Mouse (Mus musculus) neural tube, embryonic 12.5 days (tissue): ENCODE measurements at regions not wholly inside any gene's neighbourhood (a gene's known extent, or its start where the extent isn't known, plus 50 kb on each side); places are given as distances from the start of the nearest gene placed in this dataset.

Source experiments
- ATAC-seq: fragments of 200-750 bp; cut with Nextera tagmentation; 2 replicates; pipeline ENCODE4 v1.8.0; 2017; ENCODE audit warnings: low read depth, mild to moderate bottlenecking, moderate TSS enrichment, moderate library complexity; ENCODE audit not compliant: low FRiP score
- H3K27ac ChIP-seq: fragments of 300-500 bp; sonication (generic); 2 replicates; pipeline ENCODE4 v1.5.1; 2016
- H3K27me3 ChIP-seq: fragments of 300-500 bp; sonication (generic); replicated peaks from 2 replicates; pipeline ENCODE4 v1.6.1; 2016; ENCODE audit warnings: mild to moderate bottlenecking
- H3K36me3 ChIP-seq: fragments of 300-500 bp; sonication (generic); 2 replicates; pipeline ENCODE4 v1.6.1; 2016; ENCODE audit warnings: mild to moderate bottlenecking
- H3K4me1 ChIP-seq: fragments of 300-500 bp; sonication (generic); 2 replicates; pipeline ENCODE4 v1.6.1; 2016
- H3K4me2 ChIP-seq: fragments of 300-500 bp; sonication (generic); replicated peaks from 2 replicates; pipeline ENCODE4 v1.6.1; 2016; ENCODE audit warnings: mild to moderate bottlenecking
- H3K4me3 ChIP-seq: fragments of 300-500 bp; sonication (generic); 2 replicates; pipeline ENCODE4 v1.5.1; 2016
- H3K9ac ChIP-seq: fragments of 300-500 bp; sonication (generic); 2 replicates; pipeline ENCODE4 v1.6.1; 2016; ENCODE audit warnings: mild to moderate bottlenecking
- H3K9me3 ChIP-seq: fragments of 300-500 bp; sonication (generic); 2 replicates; pipeline ENCODE4 v1.6.1; 2016; ENCODE audit warnings: mild to moderate bottlenecking
- WGBS: fragments of 180-500 bp; shearing (Covaris S2); methylation state at CpG from one replicate; pipeline ENCODE4 v1.1.7; 2016; 5-methylcytosine and 5-hydroxymethylcytosine counted together

DNA sequence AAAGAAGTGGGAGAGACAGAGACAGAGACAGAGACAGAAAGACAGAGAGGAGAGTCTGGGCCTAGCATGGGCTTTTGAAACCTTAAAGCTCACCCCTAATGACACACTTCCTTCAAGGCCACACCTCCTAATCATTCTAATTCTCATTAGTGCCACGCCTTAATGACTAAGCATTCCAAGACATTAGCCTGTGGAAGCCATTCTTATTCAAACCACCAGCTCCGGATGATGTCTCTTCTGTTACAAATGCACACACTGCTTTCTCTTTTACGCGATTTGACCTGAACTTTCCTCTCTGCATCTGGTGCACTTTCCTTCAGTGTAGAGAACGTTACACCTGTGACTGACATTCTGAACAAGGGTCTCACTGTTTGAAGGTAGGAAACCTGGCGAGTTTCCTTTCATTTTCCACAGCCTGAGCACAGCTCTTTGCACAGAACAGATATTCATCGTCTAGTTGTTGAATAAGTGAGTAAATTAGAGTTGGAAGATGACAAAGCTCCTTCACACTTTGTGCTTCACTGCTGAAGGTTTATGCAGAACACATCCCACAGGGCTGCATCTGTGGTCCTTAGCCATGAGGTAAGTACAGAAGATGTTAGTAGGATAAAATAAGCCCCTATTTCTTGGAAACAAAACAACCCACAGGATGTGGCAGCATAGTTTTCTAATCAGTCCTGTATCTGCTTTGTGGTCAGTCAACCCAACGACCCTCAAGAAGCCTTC is 116.8 kb downstream of the Faxc start:
- no peak for ATAC-seq
- no peak overlapping the region for H3K9ac ChIP-seq
- 60% methylated on average over 8 of the region's 8 CpGs for WGBS
- H3K4me2 ChIP-seq = no peak overlapping the region
- H3K9me3 ChIP-seq = no peaks in the 10 kb centered on the region
- no peak overlapping the region for H3K27ac ChIP-seq
- H3K4me1 ChIP-seq = no peaks in the 10 kb centered on the region
- no peak overlapping the region for H3K4me3 ChIP-seq
- no peaks in the 10 kb centered on the region for H3K36me3 ChIP-seq
- no peaks in the 10 kb centered on the region for H3K27me3 ChIP-seq

GRCm38 (mm10) chr4:22066785-22067433 is 135.8 kb downstream of the Faxc start:
- ATAC-seq = no peak
- no peak overlapping the region for H3K27ac ChIP-seq
- H3K9ac ChIP-seq = no peak overlapping the region
- H3K36me3 ChIP-seq = no peaks in the 10 kb centered on the region
- no peak overlapping the region for H3K4me3 ChIP-seq
- no peak overlapping the region for H3K4me2 ChIP-seq
- WGBS = 47% methylated on average over 5 of the region's 5 CpGs
- H3K9me3 ChIP-seq = no peaks in the 10 kb centered on the region
- no peaks in the 10 kb centered on the region for H3K27me3 ChIP-seq
- H3K4me1 ChIP-seq = no peaks in the 10 kb centered on the region

GRCm38 (mm10) chr4:22067678-22068299 is 136.7 kb downstream of the Faxc start:
- no peaks in the 10 kb centered on the region for H3K4me1 ChIP-seq
- H3K36me3 ChIP-seq = no peaks in the 10 kb centered on the region
- ATAC-seq = no peak
- H3K4me3 ChIP-seq = no peak overlapping the region
- no peaks in the 10 kb centered on the region for H3K9me3 ChIP-seq
- H3K27me3 ChIP-seq = no peaks in the 10 kb centered on the region
- H3K27ac ChIP-seq = no peak overlapping the region
- no peak overlapping the region for H3K9ac ChIP-seq
- WGBS = 83% methylated on average over 14 of the region's 14 CpGs
- H3K4me2 ChIP-seq = no peak overlapping the region

DNA sequence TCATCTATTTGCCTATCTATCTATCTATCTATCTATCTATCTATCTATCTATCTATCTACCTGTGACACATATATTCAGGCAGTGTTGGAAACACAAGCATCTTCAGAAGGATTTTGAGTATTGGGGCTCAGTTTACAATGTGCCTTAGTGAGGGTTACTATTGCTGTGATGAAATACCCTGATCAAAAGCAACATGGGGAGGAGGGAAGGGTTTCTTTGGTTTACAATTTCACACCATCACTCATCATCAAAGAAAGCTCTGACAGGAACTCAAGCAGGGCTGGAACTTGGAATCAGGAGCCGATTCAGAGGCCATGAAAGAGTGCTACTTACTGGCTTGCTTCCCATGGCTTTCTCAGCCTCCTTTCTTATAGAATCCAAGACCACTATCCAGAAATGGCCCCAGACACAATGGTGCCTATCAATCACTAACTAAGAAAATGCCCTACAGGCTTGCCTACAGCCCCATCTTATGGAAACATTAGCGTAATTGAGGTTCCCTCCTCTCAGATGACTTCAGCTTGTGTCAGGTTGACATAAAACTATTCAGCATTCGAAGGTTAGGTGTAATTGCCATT is 157.2 kb downstream of the Faxc start:
- no peak overlapping the region for H3K27ac ChIP-seq
- no peak overlapping the region for H3K9ac ChIP-seq
- no peak for ATAC-seq
- no peak overlapping the region for H3K4me3 ChIP-seq
- H3K9me3 ChIP-seq = peaks cover 5% of the 10 kb centered on the region; the same call in 1 of the 2 replicates
- H3K4me2 ChIP-seq = no peak overlapping the region
- no peaks in the 10 kb centered on the region for H3K27me3 ChIP-seq
- no peaks in the 10 kb centered on the region for H3K4me1 ChIP-seq
- H3K36me3 ChIP-seq = no peaks in the 10 kb centered on the region
- 31% methylated on average over 3 of the region's 3 CpGs for WGBS

DNA sequence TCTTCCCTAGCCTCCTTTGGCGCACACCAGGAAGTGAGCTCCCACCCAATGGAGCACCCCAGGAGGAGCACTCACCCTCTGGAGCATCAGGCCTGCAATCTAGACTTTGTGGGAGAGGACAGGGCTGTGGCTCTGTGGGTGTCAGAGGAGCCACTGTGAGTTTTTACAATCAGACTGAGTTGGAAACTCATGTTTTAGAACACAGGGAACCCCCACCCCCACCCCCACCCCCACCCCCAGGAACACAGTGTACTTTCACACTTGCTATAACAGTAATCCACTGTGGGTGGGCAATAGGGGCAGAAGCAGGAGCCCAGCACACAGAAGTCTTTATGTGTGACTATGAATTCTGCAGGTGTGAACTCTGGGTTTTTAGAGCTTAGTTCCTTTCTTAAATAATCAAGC is 158.5 kb downstream of the Faxc start:
- no peak overlapping the region for H3K27ac ChIP-seq
- no peaks in the 10 kb centered on the region for H3K4me1 ChIP-seq
- H3K9ac ChIP-seq = no peak overlapping the region
- H3K4me2 ChIP-seq = no peak overlapping the region
- no peak overlapping the region for H3K4me3 ChIP-seq
- no peaks in the 10 kb centered on the region for H3K36me3 ChIP-seq
- ATAC-seq = no peak
- no peaks in the 10 kb centered on the region for H3K9me3 ChIP-seq
- no peaks in the 10 kb centered on the region for H3K27me3 ChIP-seq
- 100% methylated on average over 1 of the region's 1 CpGs for WGBS

- H3K36me3 ChIP-seq = no peaks in the 10 kb centered on the region
- H3K27me3 ChIP-seq = no peaks in the 10 kb centered on the region
- H3K4me2 ChIP-seq = no peak overlapping the region
- no peaks in the 10 kb centered on the region for H3K9me3 ChIP-seq
- WGBS = 82% methylated on average over 11 of the region's 11 CpGs
- no peak overlapping the region for H3K4me3 ChIP-seq
- no peak overlapping the region for H3K9ac ChIP-seq
- 0 out of 2 replicates have a peak, but pooled peaks cover 3% of the 10 kb centered on the region for H3K4me1 ChIP-seq
- ATAC-seq = no peak
- H3K27ac ChIP-seq = no peak overlapping the region
These were observed 159.4 kb downstream of the Faxc start for GRCm38 (mm10) chr4:22090536-22090935.

DNA sequence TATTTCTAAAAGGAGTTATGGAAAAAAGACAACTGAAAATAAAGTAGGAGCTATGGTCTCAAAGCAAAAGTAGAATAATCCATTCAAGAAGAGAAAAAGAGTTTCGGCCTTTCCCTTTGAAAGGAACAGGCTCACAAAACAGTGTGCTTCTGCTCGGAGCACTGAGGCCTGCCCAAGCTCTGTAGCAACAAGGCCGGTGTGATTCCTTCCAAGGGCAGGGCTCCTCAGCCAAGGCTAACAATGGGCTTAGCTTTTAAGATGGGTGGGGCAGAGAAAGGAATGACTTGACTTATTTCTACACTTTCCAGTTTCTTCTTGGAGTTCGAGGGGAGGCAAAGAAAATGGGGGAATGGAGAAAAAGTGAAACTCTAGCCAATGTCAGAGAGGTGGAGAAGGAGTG is 161.4 kb downstream of the Faxc start:
- H3K9ac ChIP-seq = no peak overlapping the region
- 89% methylated on average over 4 of the region's 4 CpGs for WGBS
- no peaks in the 10 kb centered on the region for H3K9me3 ChIP-seq
- H3K36me3 ChIP-seq = no peaks in the 10 kb centered on the region
- H3K4me1 ChIP-seq = peaks cover 9% of the 10 kb centered on the region; the same call in 1 of the 2 replicates
- H3K27ac ChIP-seq = no peak overlapping the region
- no peak for ATAC-seq
- no peak overlapping the region for H3K4me2 ChIP-seq
- H3K4me3 ChIP-seq = no peak overlapping the region
- H3K27me3 ChIP-seq = no peaks in the 10 kb centered on the region

DNA sequence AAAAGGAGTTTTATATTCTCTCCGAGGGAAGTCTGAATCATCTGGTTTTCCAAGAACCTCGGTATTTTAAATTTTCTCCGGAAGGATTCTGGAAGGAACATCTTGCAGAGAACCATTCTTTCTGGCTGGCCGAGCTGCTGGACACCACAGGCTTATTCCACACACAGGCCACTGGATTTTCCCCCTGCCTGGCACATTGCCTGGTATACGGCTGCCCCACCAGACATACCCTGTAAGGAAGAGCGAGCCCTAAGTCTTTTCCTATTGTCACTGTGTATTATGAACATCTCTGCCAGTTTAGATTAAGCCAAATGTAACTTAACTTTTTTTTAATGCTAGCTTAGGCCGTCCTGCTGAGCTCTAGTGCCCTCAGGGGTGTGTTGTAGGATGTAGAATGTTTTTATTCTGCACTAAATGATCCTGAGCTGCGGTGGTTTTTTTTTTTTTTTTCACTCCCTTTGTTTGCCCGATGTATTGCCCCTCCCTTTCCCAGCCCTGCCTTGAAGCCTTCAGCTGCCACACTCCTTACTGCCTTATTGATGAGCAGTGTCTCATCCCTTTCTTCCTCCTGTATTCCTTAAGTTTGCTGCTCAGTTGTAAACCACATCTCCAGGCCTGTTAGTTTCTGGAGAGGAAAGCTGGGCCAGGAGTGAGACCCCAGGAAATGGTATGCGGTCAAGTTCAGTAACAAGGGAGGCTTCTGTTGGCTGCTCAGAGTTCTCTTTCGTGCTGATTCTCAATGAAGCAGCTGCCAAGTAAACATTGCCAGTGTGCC is 164.3 kb downstream of the Faxc start:
- Histone ChIP-seq H3K27me3 (no peaks in the 10 kb centered on the region), H3K4me1 (peaks cover 9% of the 10 kb centered on the region; the same call in 1 of the 2 replicates), H3K27ac (no peak overlapping the region), H3K36me3 (no peaks in the 10 kb centered on the region), H3K9me3 (no peaks in the 10 kb centered on the region), H3K4me2 (peak overlapping the region; percentile 17; the same call in 1 of the 2 replicates), H3K4me3 (no peak overlapping the region), H3K9ac (no peak overlapping the region)
- peak; percentile 75 for ATAC-seq
- 28% methylated on average over 11 of the region's 11 CpGs for WGBS

GRCm38 (mm10) chr4:22098605-22099004 is 167.5 kb downstream of the Faxc start:
- H3K9me3 ChIP-seq = no peaks in the 10 kb centered on the region
- H3K4me2 ChIP-seq = no peak overlapping the region
- 90% methylated on average over 9 of the region's 9 CpGs for WGBS
- no peak overlapping the region for H3K27ac ChIP-seq
- peaks cover 9% of the 10 kb centered on the region; the same call in 1 of the 2 replicates for H3K4me1 ChIP-seq
- no peaks in the 10 kb centered on the region for H3K36me3 ChIP-seq
- H3K4me3 ChIP-seq = no peak overlapping the region
- ATAC-seq = no peak
- H3K9ac ChIP-seq = no peak overlapping the region
- H3K27me3 ChIP-seq = no peaks in the 10 kb centered on the region

- H3K9ac ChIP-seq = no peak overlapping the region
- H3K4me2 ChIP-seq = no peak overlapping the region
- 72% methylated on average over 5 of the region's 5 CpGs for WGBS
- peak; percentile 70; the same call in 1 of the 2 replicates for ATAC-seq
- H3K27me3 ChIP-seq = no peaks in the 10 kb centered on the region
- H3K27ac ChIP-seq = no peak overlapping the region
- no peak overlapping the region for H3K4me3 ChIP-seq
- H3K36me3 ChIP-seq = no peaks in the 10 kb centered on the region
- no peaks in the 10 kb centered on the region for H3K4me1 ChIP-seq
- no peaks in the 10 kb centered on the region for H3K9me3 ChIP-seq
These were observed 171.3 kb downstream of the Faxc start for GRCm38 (mm10) chr4:22102478-22102877.

GRCm38 (mm10) chr4:22103001-22103587 is 172.0 kb downstream of the Faxc start:
- ATAC-seq = no peak
- WGBS = 70% methylated on average over 8 of the region's 8 CpGs
- Histone ChIP-seq H3K4me2 (no peak overlapping the region), H3K9me3 (no peaks in the 10 kb centered on the region), H3K9ac (no peak overlapping the region), H3K4me1 (no peaks in the 10 kb centered on the region), H3K27ac (no peak overlapping the region), H3K36me3 (no peaks in the 10 kb centered on the region), H3K4me3 (no peak overlapping the region), H3K27me3 (no peaks in the 10 kb centered on the region)
